Mouse (Mus musculus) induced T-regulatory cell, adult 2 months (primary cell): Measurements from ENCODE around the gene Dclk2.

ENCODE experiments used
- DNase-seq: peaks from one replicate; pipeline ENCODE4 v3.0.0-alpha.2; 2012; ENCODE audit warnings: low read depth

Dclk2 gene

GRCm38 (mm10) chr3:86920343-86921083, at the start of gene Dclk2:
Gene Dclk2, minus strand, starts transcription at chr3:86920852.
- DNase-seq = peak; percentile 84

DNA sequence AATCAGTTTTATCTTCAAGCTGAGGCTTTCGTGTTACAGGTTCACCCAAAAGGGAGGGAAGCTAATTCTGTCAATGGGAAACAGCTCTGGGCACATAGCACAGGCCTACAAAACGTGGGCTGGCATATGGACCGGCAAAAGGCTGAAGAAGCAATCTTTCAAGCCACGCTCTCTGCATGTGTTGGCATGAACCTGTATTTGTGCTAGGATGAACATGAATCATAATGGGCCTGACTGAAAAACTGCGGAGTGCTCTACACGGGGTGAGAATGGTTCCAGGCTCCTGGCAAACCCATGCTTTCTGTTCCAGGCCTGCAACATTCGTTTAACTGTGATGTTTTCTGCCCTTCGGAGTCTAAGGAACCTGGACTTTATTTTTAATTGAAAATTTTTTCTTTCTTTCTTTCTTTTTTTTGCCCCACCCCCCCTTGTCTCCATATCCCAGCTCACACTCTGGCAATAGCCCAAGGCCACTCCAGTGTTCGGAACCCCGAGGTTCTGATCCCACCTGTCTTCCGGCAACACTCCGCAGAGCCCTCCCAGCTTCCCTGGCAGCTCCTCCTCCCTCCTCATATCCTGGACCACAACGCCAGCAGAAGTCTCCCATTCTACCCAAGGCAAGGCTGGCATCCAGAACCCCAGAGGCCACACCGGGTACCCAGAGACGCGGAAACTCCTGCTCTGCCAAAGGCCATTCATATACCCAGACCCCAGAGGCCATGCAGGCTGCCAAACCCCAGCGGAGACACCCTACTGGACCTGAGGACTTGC, 42.2 kb upstream of the Dclk2 start:
- no peak for DNase-seq

DNA sequence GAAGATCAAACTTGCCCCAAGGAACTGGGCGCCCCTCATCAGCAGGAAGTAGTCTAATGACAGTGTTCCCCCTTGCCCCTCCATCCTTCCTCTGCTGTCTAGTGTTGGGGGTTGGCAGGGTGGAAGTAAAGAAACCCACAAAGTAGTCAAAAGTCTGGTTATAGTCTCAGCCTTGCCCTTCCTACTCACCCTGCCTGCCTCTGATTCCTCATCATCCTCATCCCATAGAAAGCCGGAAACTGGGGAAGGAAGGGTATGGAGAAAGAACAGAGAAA, 40.7 kb upstream of the Dclk2 start:
- no peak for DNase-seq

GRCm38 (mm10) chr3:86960656-86961394, 40.2 kb upstream of the Dclk2 start:
- DNase-seq = peak; percentile 62

GRCm38 (mm10) chr3:86959088-86959487, 38.4 kb upstream of the Dclk2 start:
- no peak for DNase-seq

DNA sequence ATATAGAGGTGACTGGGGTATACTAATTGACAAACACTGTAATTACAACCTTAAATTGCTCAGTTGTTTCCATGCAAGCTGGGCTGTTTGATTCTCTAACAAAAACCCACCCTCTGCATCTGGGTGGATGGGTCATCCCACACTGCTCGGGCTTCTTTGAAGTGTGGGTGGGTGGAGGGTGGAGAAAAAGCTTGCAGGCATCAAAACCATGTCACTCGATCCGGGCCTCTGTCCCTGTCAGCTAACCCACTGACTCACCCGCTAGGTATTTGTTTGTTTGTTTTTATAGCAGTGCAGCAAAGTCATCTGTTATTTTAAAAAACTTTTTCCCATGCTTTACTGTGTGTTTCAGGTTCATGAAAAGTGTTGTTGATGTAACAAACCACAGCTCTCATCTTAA, 34.7 kb upstream of the Dclk2 start:
- no peak for DNase-seq

GRCm38 (mm10) chr3:86954521-86954920, 33.9 kb upstream of the Dclk2 start:
- no peak for DNase-seq

GRCm38 (mm10) chr3:86953819-86954218, 33.2 kb upstream of the Dclk2 start:
- DNase-seq = no peak

DNA sequence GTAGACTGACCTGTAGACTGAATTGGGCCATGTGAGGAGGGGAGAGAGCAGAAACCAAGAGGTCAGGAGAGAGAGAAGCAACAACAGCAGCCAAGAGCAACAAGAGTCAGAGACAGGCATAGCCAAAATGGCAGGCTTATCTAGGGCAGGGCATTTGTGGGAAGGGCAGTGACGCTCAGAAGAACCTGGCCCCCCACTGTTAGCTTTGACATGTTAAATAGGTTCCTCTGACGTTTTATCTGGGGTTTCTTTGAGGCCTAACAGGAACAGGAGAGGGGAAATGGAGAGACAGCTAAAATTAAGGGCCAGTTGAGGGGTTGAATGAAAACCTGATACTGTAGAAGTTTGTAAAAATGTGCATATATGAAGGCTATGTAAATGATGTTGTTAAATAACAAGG, 30.0 kb upstream of the Dclk2 start:
- DNase-seq = no peak

GRCm38 (mm10) chr3:86936254-86936836, 15.7 kb upstream of the Dclk2 start:
- DNase-seq = no peak

DNA sequence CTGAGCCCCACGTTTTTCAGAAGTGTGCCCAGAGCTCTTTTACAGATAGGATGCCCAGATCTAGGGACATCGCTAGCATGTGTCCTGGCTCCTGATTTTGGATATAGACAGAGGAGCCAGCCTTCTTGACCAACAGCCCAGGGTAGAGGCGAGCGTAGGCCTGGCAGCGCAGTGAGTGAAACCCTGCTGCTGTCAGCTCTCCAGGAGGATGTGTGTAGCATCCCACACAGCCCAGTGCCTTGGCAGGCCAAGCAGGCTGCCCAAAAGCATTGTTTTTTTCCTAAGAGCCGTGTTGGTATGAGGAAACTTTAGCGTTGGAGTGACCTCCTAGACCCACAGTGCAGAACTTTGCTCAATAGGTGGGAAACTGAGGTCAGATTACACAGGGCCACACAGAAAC, 12.8 kb upstream of the Dclk2 start:
- DNase-seq = no peak

DNA sequence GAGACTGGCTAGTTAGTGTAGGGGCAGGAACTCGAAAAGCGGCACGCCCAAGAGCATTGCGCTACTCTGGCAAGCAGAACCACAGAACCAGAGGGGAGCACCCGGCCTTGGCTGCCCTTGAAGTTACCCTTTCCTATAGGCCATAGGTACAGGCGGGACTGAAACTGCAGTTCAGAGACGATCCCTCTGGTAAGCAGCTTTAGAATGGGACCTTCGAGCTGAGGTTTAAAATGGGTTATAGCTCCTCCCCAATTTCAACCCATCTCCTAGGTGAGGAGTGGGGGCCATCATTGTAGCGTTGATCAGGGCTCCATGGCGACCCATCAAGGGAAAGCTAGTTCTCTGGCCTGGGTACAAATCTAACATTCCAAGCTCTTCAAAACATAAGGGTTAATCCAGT, 3.0 kb upstream of the Dclk2 start:
- no peak for DNase-seq

DNA sequence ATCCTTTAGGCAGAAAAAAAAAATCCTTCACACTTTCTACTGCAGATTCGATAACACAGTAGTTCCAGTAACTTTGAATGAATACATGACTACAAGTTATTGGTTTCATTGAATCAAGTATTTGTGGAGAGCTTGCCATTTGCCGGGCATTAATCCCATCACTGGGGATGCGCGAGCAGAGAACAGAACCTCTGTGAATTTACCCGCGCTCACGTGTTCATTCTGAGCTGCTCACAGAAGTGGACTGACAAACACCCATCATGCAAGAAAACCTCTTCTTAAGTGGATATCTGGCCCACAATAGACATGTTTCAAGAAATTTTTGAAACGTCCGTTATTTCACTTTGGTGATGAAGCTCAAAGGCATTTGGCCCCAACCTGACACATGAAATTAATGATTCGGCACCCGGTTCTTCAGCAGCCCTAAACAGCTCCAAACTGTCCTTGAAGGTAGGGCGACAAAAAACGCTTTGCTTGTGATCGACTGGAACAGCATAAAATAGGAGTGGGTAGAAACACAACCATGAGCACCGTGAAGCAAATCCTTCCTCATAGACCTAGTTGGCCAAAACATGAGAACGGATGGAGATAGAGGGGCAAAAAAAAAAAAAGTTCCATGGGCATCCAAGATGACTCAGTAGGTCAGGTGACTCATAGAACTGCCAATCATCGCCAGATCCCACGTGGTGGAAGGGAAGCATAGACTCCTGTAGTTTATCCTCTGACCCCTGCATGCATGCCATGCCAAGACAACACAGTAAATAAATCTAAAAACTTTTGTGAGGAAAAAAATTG, 726 bp upstream of the Dclk2 start:
- peak; percentile 22 for DNase-seq

DNA sequence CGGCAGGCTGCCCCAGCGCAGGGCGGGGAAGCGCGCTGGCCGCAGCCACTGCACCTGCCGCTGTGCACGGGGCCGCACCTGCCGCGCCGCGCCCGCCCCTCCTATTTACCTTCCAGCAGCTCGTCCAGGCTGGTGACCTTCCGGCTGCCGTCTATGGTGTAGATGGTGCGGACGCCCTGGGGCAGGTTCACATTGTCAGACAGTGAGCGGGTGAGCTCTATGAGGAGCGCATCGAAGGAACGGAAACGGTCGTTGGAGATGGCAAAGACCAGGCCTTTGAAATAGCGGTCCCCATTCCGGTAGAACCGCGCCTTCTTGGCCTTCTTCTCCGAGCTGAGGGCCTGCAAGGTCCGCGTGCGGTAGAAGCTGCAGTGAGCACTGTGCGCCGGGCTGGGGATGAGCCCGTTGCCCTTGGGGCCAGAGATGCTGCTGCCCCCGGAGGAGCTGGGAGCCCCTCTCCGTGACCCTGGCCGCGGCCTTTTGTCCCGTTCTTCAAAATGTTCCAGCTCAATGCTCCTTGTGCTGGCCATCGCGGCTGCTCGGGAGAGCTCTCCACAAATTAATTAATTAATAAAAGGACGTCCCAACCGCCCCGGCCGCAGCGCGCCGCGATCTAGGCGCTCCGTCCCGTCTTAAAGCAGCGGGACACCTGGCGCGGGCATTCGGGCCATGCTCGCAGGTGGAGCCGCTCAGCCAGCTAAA, 860 bp downstream of the Dclk2 start:
- DNase-seq = peak; percentile 62

DNA sequence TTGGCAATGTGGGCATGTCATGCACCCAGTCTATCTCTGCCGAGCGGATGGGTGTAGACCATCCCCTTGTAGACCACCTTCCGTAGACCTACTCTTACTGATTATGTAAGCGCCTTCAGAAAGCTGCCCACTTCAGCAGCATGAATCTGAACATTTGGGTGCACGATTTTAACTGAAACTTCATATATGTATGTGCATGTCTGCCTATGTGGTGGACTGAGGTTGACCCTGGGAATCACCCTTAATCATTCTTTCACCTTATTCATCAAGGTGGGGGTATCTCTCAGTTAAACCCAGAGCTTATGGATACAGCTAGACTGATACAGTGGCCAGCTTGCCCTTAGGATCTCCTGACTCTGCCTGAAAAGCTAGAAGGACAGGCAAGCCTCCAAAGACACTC, 3.6 kb downstream of the Dclk2 start:
- no peak for DNase-seq

- DNase-seq = no peak
Observed at GRCm38 (mm10) chr3:86916626-86917025, 4.0 kb downstream of the Dclk2 start.

DNA sequence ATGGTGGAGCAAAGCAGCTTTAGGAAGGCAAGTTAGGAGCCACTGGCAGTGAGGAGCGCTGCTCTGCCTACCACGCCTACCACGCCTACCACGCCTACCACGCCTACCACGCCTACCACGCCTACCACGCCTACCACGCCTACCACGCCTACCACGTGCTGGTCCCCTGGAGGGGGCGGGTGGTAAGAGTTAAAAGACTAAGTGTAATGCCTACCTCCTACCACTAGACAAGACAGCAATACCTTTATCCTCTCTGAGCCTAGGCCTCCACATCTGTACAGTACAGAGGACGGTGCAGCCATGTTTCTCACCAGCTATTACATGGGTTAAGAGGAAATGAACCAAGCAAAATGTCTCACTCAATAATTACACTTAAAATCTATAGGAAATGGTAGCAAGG, 5.4 kb downstream of the Dclk2 start:
- DNase-seq = peak; percentile 54

DNA sequence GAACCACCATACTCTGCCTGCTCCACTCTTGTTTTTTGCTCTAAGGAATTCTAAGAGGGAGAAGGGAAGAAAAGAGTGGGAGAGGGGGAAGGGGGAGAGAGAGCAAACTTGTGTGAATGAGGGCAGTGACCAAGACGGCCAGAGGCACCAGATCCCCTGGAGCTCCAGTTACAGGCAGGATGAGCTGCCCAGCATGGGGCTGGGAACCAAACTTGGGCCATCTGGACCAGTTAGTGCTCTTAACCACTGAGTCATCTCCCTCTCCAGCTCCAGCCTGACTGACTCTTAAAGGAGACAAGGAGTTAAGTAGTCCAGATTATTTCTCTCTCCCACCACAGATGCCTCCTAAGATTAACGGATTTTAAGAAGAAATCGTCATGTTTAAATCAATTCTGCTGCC, 6.3 kb downstream of the Dclk2 start:
- no peak for DNase-seq

- no peak for DNase-seq
Observed at GRCm38 (mm10) chr3:86898366-86898765, 22.3 kb downstream of the Dclk2 start.

GRCm38 (mm10) chr3:86897551-86897950, 23.1 kb downstream of the Dclk2 start:
- DNase-seq = no peak

DNA sequence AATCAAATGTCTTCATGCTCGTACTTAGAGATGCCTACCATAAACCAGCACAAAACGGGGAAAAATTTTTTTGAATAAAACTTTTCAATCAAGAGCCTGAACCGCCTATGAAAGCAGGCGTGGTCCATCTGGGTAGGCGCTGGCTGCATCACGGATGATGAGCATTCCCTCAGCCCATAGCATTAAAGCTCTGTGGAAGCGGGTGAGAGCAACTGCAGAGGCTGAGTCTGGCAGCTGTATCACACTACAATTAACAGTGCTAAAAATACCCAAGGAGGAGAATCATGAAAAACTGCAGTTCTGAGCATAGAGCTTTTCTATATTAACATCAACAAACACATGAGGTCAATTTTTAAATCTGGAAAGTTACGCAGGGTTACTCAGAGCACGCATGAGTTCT, 23.6 kb downstream of the Dclk2 start:
- DNase-seq = no peak
